Comparison of ENCODE assay signal across 9 mouse cellular contexts in the genomic region with DNA sequence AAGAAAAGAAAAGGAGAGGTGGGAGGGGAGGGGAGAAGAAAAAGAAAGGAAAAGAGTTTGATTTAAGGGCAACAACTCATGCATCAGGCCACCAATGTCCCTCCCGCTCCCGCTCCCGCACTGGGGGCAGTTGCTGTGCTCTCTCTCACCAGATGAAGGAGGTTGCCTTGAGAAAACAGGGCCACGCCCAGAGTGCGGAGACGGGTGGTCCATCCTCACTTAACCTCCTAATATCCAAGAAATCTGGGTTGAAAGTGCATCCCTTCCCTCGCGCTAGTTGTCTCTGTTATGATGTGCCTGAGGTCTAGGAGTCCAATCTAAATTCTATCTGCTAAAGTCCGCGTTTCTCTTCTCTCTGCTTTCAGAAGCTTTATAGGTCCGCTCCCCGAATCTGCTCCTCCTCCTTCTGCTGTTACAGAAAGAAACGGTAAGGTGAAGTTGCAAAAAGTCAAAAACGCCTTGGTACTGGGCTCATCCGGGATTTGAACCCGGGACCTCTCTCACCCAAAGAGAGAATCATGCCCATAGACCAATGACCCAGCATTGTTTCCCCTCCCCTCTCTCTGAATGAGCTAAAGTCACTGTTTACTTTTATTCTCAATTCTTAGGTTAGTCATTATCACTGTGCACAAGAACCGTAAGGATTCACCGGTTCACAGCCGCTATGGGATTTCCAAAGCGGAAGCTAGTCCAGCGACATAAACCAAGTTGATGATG. TPM values are rescaled to one million over a fixed set of nuclear protein-coding genes. Genes with fewer than 3 reads are reported as not detected.
DNase-seq lines count a peak whose midpoint lies in the region; ATAC-seq and TF ChIP-seq lines count a peak whose summit lies in the region.
"Had no signal": no experiment of that assay in that cellular context is flagged by ENCODE, and none has a peak within 500 bp of the region (broad histone marks: within the 10 kb centered on the region; RNA-seq: fewer than 3 reads in every experiment).

No protein-coding gene starts in this region.

- intact Hi-C loops in gastrocnemius, postnatal 14 days (cut with DNase I; ENCODE audit: low total_unique reads), result no loop called here

- no peaks in the 10 kb centered on the region for H3K36me3 ChIP-seq in kidney, postnatal 0 days (ENCODE audit: insufficient read depth, low read length)
- H3K36me3 ChIP-seq in forebrain, embryonic 15.5 days, result no peaks in the 10 kb centered on the region
- no peaks in the 10 kb centered on the region for H3K36me3 ChIP-seq in liver, embryonic 16.5 days (ENCODE audit: control insufficient read depth, insufficient read depth)

- peak overlapping the region; percentile 53 for H3K4me2 ChIP-seq in kidney, postnatal 0 days (ENCODE audit: low read length)
- H3K4me2 ChIP-seq in forebrain, embryonic 15.5 days (replicated peaks), result peak overlapping the region; percentile 45
- peak overlapping the region; percentile 78 for H3K4me2 ChIP-seq in liver, embryonic 16.5 days (ENCODE audit: low read depth, low read length)

- no peak overlapping the region for H3K27ac ChIP-seq in kidney, postnatal 0 days
- no peak overlapping the region for H3K27ac ChIP-seq in forebrain, embryonic 15.5 days (replicated peaks)
- no peak overlapping the region for H3K27ac ChIP-seq in liver, embryonic 16.5 days (ENCODE audit: low read length)

- H3K4me3 ChIP-seq in kidney, postnatal 0 days (replicated peaks; ENCODE audit: low read depth, low read length), result peak overlapping the region; percentile 33
- H3K4me3 ChIP-seq in forebrain, embryonic 15.5 days, result peak overlapping the region; percentile 30
- H3K4me3 ChIP-seq in liver, embryonic 16.5 days (ENCODE audit: low read depth, low read length), result peak overlapping the region; percentile 52

- H3K9me3 ChIP-seq in kidney, postnatal 0 days (replicated peaks; ENCODE audit: low read length), result no peaks in the 10 kb centered on the region
- no peaks in the 10 kb centered on the region for H3K9me3 ChIP-seq in forebrain, embryonic 15.5 days
- H3K9me3 ChIP-seq in liver, embryonic 16.5 days (replicated peaks; ENCODE audit: control insufficient read depth, low read length), result no peaks in the 10 kb centered on the region

- H3K9ac ChIP-seq in kidney, postnatal 0 days (ENCODE audit: low read depth, low read length), result 0 out of 2 replicates have a peak overlapping the region, but pooled peaks have one; percentile 27
- 0 out of 2 replicates have a peak overlapping the region, but pooled peaks have one; percentile 20 for H3K9ac ChIP-seq in forebrain, embryonic 15.5 days (replicated peaks)
- H3K9ac ChIP-seq in liver, embryonic 16.5 days (ENCODE audit: low read depth, low read length), result peak overlapping the region; percentile 45; the same call in 1 of the 2 replicates

- peaks cover 9% of the 10 kb centered on the region for H3K4me1 ChIP-seq in kidney, postnatal 0 days (replicated peaks; ENCODE audit: insufficient read depth, low read length)
- peaks cover 13% of the 10 kb centered on the region for H3K4me1 ChIP-seq in forebrain, embryonic 15.5 days
- H3K4me1 ChIP-seq in liver, embryonic 16.5 days (ENCODE audit: control insufficient read depth, low read depth, low read length), result peaks cover 16% of the 10 kb centered on the region

- WGBS in kidney, postnatal 0 days, result 13% methylated on average over 21 of the region's 21 CpGs
- 10% methylated on average over 21 of the region's 21 CpGs for WGBS in forebrain, embryonic 15.5 days
- 8% methylated on average over 21 of the region's 21 CpGs for WGBS in liver, embryonic 16.5 days (ENCODE audit: insufficient replicate concordance)

- no peak for ATAC-seq in kidney, postnatal 0 days (replicated peaks; ENCODE audit: low FRiP score, low read depth)
- ATAC-seq in forebrain, embryonic 15.5 days (replicated peaks), result no peak
- ATAC-seq in liver, embryonic 16.5 days (ENCODE audit: low read depth), result no peak

- no peak for TF ChIP-seq CTCF in kidney, postnatal 0 days (IDR thresholded peaks at IDR 0.05; ENCODE audit: low read depth)

- peaks cover 17% of the 10 kb centered on the region for H3K27me3 ChIP-seq in kidney, postnatal 0 days (ENCODE audit: insufficient read depth, low read length)
- peaks cover 46% of the 10 kb centered on the region for H3K27me3 ChIP-seq in forebrain, embryonic 15.5 days
- no peaks in the 10 kb centered on the region for H3K27me3 ChIP-seq in liver, embryonic 16.5 days (ENCODE audit: control insufficient read depth, insufficient read depth, low read depth, low read length)

- DNase-seq in kidney, postnatal 0 days (ENCODE audit: low spot score), result no peak
- DNase-seq in kidney, adult 8-10 months, result no peak
- peak; percentile 66 for DNase-seq in ZHBTc4 (ENCODE audit: low read depth, low spot score)
- DNase-seq in cerebellum, adult 11 months, result no peak
- DNase-seq in cerebellum, adult 18-20 months, result no peak
- no peak for DNase-seq in gastrocnemius, postnatal 14 days

RNA-seq across cellular contexts. Expression of a gene that starts 25.6 kb away (rescaled TPM):
- polyA plus RNA-seq in kidney, postnatal 0 days (2015; fragmentation: Nextera tagmentation; extraction: Ambion mirVana), result 16.8 and 19.1 TPM in 2 replicates
- 21.0 and 21.5 TPM in 2 replicates for polyA plus RNA-seq in forebrain, embryonic 15.5 days (2015; fragmentation: Nextera tagmentation; extraction: Ambion mirVana)
- 4.8 and 5.3 TPM in 2 replicates for polyA plus RNA-seq in liver, embryonic 16.5 days (2015; fragmentation: Nextera tagmentation; extraction: Ambion mirVana)
- 1 to 10 TPM; 2.2 to 2.6 TPM for total RNA-seq in gastrocnemius, postnatal 14 days (2021)

RNA-seq across cellular contexts. Expression of a gene that starts 59.0 kb away (rescaled TPM):
- not detected in 2 replicates for polyA plus RNA-seq in kidney, postnatal 0 days (2015; fragmentation: Nextera tagmentation; extraction: Ambion mirVana)
- not detected in 2 replicates for polyA plus RNA-seq in forebrain, embryonic 15.5 days (2015; fragmentation: Nextera tagmentation; extraction: Ambion mirVana)
- not detected in 2 replicates for polyA plus RNA-seq in liver, embryonic 16.5 days (2015; fragmentation: Nextera tagmentation; extraction: Ambion mirVana)
- not detected for total RNA-seq in gastrocnemius, postnatal 14 days (2021)
- total RNA-seq: left cerebral cortex, postnatal 36 days had no signal
